ENCODE assay signal across 10 mouse cellular contexts in genomic region chr7:139103960-139104381, GRCm38 (mm10). TPM values are rescaled to one million over a fixed set of nuclear protein-coding genes. Genes with fewer than 3 reads are reported as not detected.
DNase-seq lines count a peak whose midpoint lies in the region.
"Had no signal": no experiment of that assay in that cellular context is flagged by ENCODE, and none has a peak within 500 bp of the region (broad histone marks: within the 10 kb centered on the region; RNA-seq: fewer than 3 reads in every experiment).

No protein-coding gene starts in this region.

- H3K4me1 ChIP-seq in heart, embryonic 10.5 days: peaks cover 12% of the 10 kb centered on the region
- H3K4me1 ChIP-seq in limb, embryonic 10.5 days: no peaks in the 10 kb centered on the region

- WGBS in heart, embryonic 10.5 days: 57% methylated on average over 10 of the region's 10 CpGs
- 71% methylated on average over 10 of the region's 10 CpGs for WGBS in limb, embryonic 10.5 days

- no peak overlapping the region for H3K27ac ChIP-seq in heart, embryonic 10.5 days
- no peak overlapping the region for H3K27ac ChIP-seq in limb, embryonic 10.5 days

- peaks cover 30% of the 10 kb centered on the region; the same call in 1 of the 2 replicates for H3K27me3 ChIP-seq in heart, embryonic 10.5 days (ENCODE audit: insufficient read depth, poor library complexity, severe bottlenecking)
- no peaks in the 10 kb centered on the region for H3K27me3 ChIP-seq in limb, embryonic 10.5 days (ENCODE audit: low read depth, poor library complexity, severe bottlenecking)

- no peaks in the 10 kb centered on the region for H3K36me3 ChIP-seq in heart, embryonic 10.5 days
- peaks cover 4% of the 10 kb centered on the region; the same call in 1 of the 2 replicates for H3K36me3 ChIP-seq in limb, embryonic 10.5 days

- no peaks in the 10 kb centered on the region for H3K9me3 ChIP-seq in heart, embryonic 10.5 days
- no peaks in the 10 kb centered on the region for H3K9me3 ChIP-seq in limb, embryonic 10.5 days (replicated peaks)

- H3K4me3 ChIP-seq in heart, embryonic 10.5 days: no peak overlapping the region
- H3K4me3 ChIP-seq in limb, embryonic 10.5 days: no peak overlapping the region

- DNase-seq in heart, adult 11 months: peak; percentile 82
- DNase-seq in heart, embryonic 10.5 days (ENCODE audit: low spot score): no peak
- DNase-seq in 416B (ENCODE audit: low read depth): peak; percentile 2
- peak; percentile 83 to 85 for DNase-seq in cerebellum, postnatal 10 days
- DNase-seq in limb, embryonic 10.5 days (ENCODE audit: low spot score): peak; percentile 33
- no peak for DNase-seq in MN1 (ENCODE audit: low spot score)
- no peak for DNase-seq in frontal cortex, postnatal 14 days (ENCODE audit: low spot score in 2 of 2)
- DNase-seq in ovary, postnatal 14 days (ENCODE audit: low spot score): no peak
- DNase-seq: gastrocnemius, postnatal 25 days; lung, postnatal 36 days had no signal

RNA-seq across cellular contexts. Expression of gene Dpysl4, which starts 18.2 kb away (rescaled TPM):
- polyA plus RNA-seq in heart, embryonic 10.5 days (2016; fragmentation: Nextera tagmentation; extraction: Ambion mirVana): 4.7 and 9.1 TPM in 2 replicates
- 19.6 and 32.8 TPM in 2 replicates for polyA plus RNA-seq in limb, embryonic 10.5 days (2016; fragmentation: Nextera tagmentation; extraction: Ambion mirVana)

Comparison
In these comparisons a context has a peak if more than half of its experiments do, and no peak if none do; other contexts are left out.
1. DNase-seq: peak in heart, adult 11 months (single experiment), 416B (single experiment), cerebellum, postnatal 10 days (2 of 2) and limb, embryonic 10.5 days (single experiment); none in heart, embryonic 10.5 days (single experiment), MN1 (single experiment), frontal cortex, postnatal 14 days (0 of 2) and ovary, postnatal 14 days (single experiment).